Mouse (Mus musculus) heart, adult 8-10 months (tissue): ENCODE measurements around the gene Eif4a2. TPM values are rescaled to one million over a fixed set of nuclear protein-coding genes. Genes with fewer than 3 reads are reported as not detected.
A peak's percentile ranks its signal among the peaks of the same experiment; 100 is the strongest.

Experiments used
- DNase-seq: peaks from one replicate; pipeline ENCODE4 v3.0.0; 2022; ENCODE audit warnings: low spot score
- microRNA-seq: library from miRNA; unstranded; fragments of <30 nt; microRNA quantifications from one replicate; pipeline ENCODE4 v1.2.0, GENCODE M21; 2022
- total RNA-seq, 4 experiments: library from RNA; stranded (reverse); gene quantifications; 2 replicates each; pipeline ENCODE4 v1.2.4; 2022

Eif4a2 gene
- total RNA-seq, 4 experiments from 2014 or later: 355 to 426 (median 380) TPM

- no peak for DNase-seq
Observed at GRCm38 (mm10) chr16:23136406-23136970, 29.2 kb downstream of the Eif4a2 start.

GRCm38 (mm10) chr16:23140911-23141310 lies 33.7 kb downstream of the Eif4a2 start:
- DNase-seq: no peak

GRCm38 (mm10) chr16:23144326-23144725 lies 37.1 kb downstream of the Eif4a2 start:
- no peak for DNase-seq

GRCm38 (mm10) chr16:23145211-23145610 lies 38.0 kb downstream of the Eif4a2 start:
- no peak for DNase-seq

- no peak for DNase-seq
Observed at GRCm38 (mm10) chr16:23146280-23146679, 39.0 kb downstream of the Eif4a2 start, which contains the start of gene Adipoq. TSS of gene Adipoq (plus strand) at chr16:23146536.

- no peak for DNase-seq
Observed at GRCm38 (mm10) chr16:23148936-23149335, 41.7 kb downstream of the Eif4a2 start.

GRCm38 (mm10) chr16:23149396-23149795 lies 42.2 kb downstream of the Eif4a2 start:
- no peak for DNase-seq

- DNase-seq: peak; percentile 67
Observed at GRCm38 (mm10) chr16:23151423-23151822, 44.2 kb downstream of the Eif4a2 start.

- no peak for DNase-seq
Observed at GRCm38 (mm10) chr16:23154261-23154660, 47.0 kb downstream of the Eif4a2 start.

GRCm38 (mm10) chr16:23157013-23157412 lies 49.8 kb downstream of the Eif4a2 start:
- DNase-seq: no peak

- DNase-seq: no peak
Observed at GRCm38 (mm10) chr16:23158292-23158691, 51.0 kb downstream of the Eif4a2 start.

GRCm38 (mm10) chr16:23158957-23159356 lies 51.7 kb downstream of the Eif4a2 start:
- DNase-seq: no peak

- DNase-seq: no peak
Observed at GRCm38 (mm10) chr16:23159749-23160148, 52.5 kb downstream of the Eif4a2 start.

- DNase-seq: no peak
Observed at GRCm38 (mm10) chr16:23162116-23162515, 54.9 kb downstream of the Eif4a2 start.

Small RNAs within 50 kb of the gene (microRNA-seq; reads per million reads assigned to microRNA genes)
- gene Gm49346: not detected

Other genes starting within 250 kb of the Eif4a2 start
- gene Tbccd1, start 249.8 kb upstream of the Eif4a2 start, total RNA-seq: 10 to 100 TPM; 10.8 to 13.5 (median 12.1) TPM
- 10 to 100 TPM; 43.8 to 68.4 (median 55.3) TPM for gene Dnajb11, start 249.6 kb upstream of the Eif4a2 start, total RNA-seq
- 1 to 10 TPM; 5.3 to 8.9 (median 6.8) TPM for gene Ahsg, start 216.2 kb upstream of the Eif4a2 start, total RNA-seq
- gene Fetub, start 189.1 kb upstream of the Eif4a2 start, total RNA-seq: under 1 TPM in 3 of 4 experiments, not detected in 1; 0.16 to 0.28 (median 0.20) TPM
- gene Hrg, start 156.4 kb upstream of the Eif4a2 start, total RNA-seq: not detected
- gene Kng2, start 78.0 kb upstream of the Eif4a2 start, total RNA-seq: not detected
- gene Kng1, start 49.6 kb upstream of the Eif4a2 start, total RNA-seq: not detected
- 10 to 100 TPM in 1 of 4 experiments, 1 to 10 TPM in 3; 6.7 to 11.0 (median 7.6) TPM for gene Rfc4, start 20.3 kb downstream of the Eif4a2 start, total RNA-seq
- 1 to 10 TPM; 2.5 to 6.3 (median 3.5) TPM for gene Adipoq, start 39.1 kb downstream of the Eif4a2 start, total RNA-seq
- gene St6gal1, start 117.3 kb downstream of the Eif4a2 start, total RNA-seq: 1 to 10 TPM; 7.6 to 9.9 (median 8.8) TPM